Mouse (Mus musculus) kidney, postnatal 36 days (tissue): ENCODE measurements around the gene Tlk2.

Experiments used
- DNase-seq, 2 experiments: peaks; one replicate each; pipeline ENCODE4 v3.0.0; 2021 to 2022; ENCODE audit warnings: mixed read lengths in 2 of 2

Tlk2 gene

GRCm38 (mm10) chr11:105261601-105262351 is 83.2 kb downstream of the Tlk2 start:
- DNase-seq, result no peak

- DNase-seq, result no peak
These were observed 85.9 kb downstream of the Tlk2 start for GRCm38 (mm10) chr11:105264506-105264905.

- DNase-seq, result no peak
These were observed 86.4 kb downstream of the Tlk2 start for GRCm38 (mm10) chr11:105264988-105265387.

- peak; percentile 53 to 75 for DNase-seq
These were observed 91.5 kb downstream of the Tlk2 start for GRCm38 (mm10) chr11:105270155-105270554.

- DNase-seq, result peak in 1 of 2 experiments; percentile 12
These were observed 101.8 kb downstream of the Tlk2 start for GRCm38 (mm10) chr11:105280456-105280855.

GRCm38 (mm10) chr11:105281291-105281690 is 102.7 kb downstream of the Tlk2 start:
- DNase-seq, result peak; percentile 23 to 30

GRCm38 (mm10) chr11:105281763-105282459 is 103.3 kb downstream of the Tlk2 start:
- DNase-seq, result no peak

- DNase-seq, result peak; percentile 23 to 29
These were observed 103.9 kb downstream of the Tlk2 start for GRCm38 (mm10) chr11:105282460-105282859.

GRCm38 (mm10) chr11:105283016-105283415 is 104.4 kb downstream of the Tlk2 start:
- no peak for DNase-seq

- DNase-seq, result peak; percentile 35 to 42
These were observed 107.1 kb downstream of the Tlk2 start for GRCm38 (mm10) chr11:105285720-105286119.

- DNase-seq, result no peak
These were observed 110.8 kb downstream of the Tlk2 start for GRCm38 (mm10) chr11:105289403-105289802.

GRCm38 (mm10) chr11:105291681-105292123 is 113.1 kb downstream of the Tlk2 start:
- peak; percentile 30 to 34 for DNase-seq

GRCm38 (mm10) chr11:105292124-105293071 is 113.8 kb downstream of the Tlk2 start, which contains the start of gene Mrc2:
TSS of gene Mrc2 (plus strand) at chr11:105292643.
- DNase-seq, result peak; percentile 44 to 66

GRCm38 (mm10) chr11:105293101-105293581 is 114.5 kb downstream of the Tlk2 start:
- peak; percentile 31 to 63 for DNase-seq

GRCm38 (mm10) chr11:105293901-105294494 is 115.4 kb downstream of the Tlk2 start:
- peak in 1 of 2 experiments; percentile 9 for DNase-seq

- no peak for DNase-seq
These were observed 117.5 kb downstream of the Tlk2 start for GRCm38 (mm10) chr11:105296084-105296483.

GRCm38 (mm10) chr11:105310197-105310596 is 131.6 kb downstream of the Tlk2 start:
- no peak for DNase-seq

GRCm38 (mm10) chr11:105311291-105311975 is 132.8 kb downstream of the Tlk2 start:
- peak; percentile 70 to 76 for DNase-seq

- no peak for DNase-seq
These were observed 133.8 kb downstream of the Tlk2 start for GRCm38 (mm10) chr11:105312311-105312942.

GRCm38 (mm10) chr11:105312972-105313632 is 134.5 kb downstream of the Tlk2 start:
- peak; percentile 54 to 65 for DNase-seq
